Mouse (Mus musculus): ENCODE results near the gene Spata21. TPM values are rescaled to one million over a fixed set of nuclear protein-coding genes. Genes with fewer than 3 reads are reported as not detected.

The Spata21 gene
- under 1 TPM; 0.26 to 0.61 TPM for total RNA-seq (2021)
- long read RNA-seq, experiment 1, result 0 reads
- long read RNA-seq, experiment 2, partial matches to known transcripts, result 0 of 4 reads
- long read RNA-seq, experiment 2, other reads (novel, unspliced or antisense), result 4 of 4 reads

- no peak for TF ChIP-seq CTCF (IDR thresholded peaks at IDR 0.05)
- DNase-seq (ENCODE audit: extremely low spot score in 1 of 2, low spot score in 2 of 2), result no peak
- Histone ChIP-seq H3K4me3 (no peak within 1 kb of the TSS), H3K27ac (no peak within 1 kb of the TSS)
- intact Hi-C loops (cut with DNase I), result no loop called here
Observed at GRCm38 (mm10) chr4:141088033-141088432, at the start of gene Spata21. Spata21 (plus strand) TSS chr4:141088333.

DNA sequence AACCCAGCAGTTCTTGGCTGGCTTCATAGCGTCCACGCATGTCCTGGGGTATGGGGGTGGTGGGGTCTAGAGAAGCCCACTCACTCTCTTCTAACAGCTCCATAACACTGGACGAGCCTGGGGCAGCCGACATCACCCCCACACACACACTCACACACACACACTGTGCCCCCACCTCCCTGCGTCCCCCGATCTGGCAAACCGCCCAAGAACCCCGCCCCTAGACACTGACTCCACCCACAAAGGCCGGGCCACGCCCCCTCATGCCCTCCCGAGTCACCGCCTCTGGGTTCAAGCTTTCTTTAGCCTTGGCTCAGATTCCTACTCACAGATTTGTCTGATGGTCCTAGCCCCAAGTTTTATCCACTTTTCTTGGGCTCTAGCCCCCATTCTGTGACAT lies 47.0 kb upstream of the Spata21 start:
- intact Hi-C loops (cut with DNase I), result no loop called here
- no peak overlapping the region for H3K4me3 ChIP-seq
- no peak for TF ChIP-seq CTCF (IDR thresholded peaks at IDR 0.05)
- no peak overlapping the region for H3K27ac ChIP-seq
- DNase-seq (ENCODE audit: extremely low spot score in 1 of 2, low spot score in 2 of 2), result no peak

- intact Hi-C loops (cut with DNase I), result loop anchor here (2.0 kb wide), 1 partner anchor 20 kb away; no protein-coding TSS in a partner anchor
- Histone ChIP-seq H3K27ac (no peak overlapping the region), H3K4me3 (no peak overlapping the region)
- peak in 1 of 2 experiments; percentile 56 for DNase-seq (ENCODE audit: extremely low spot score in 1 of 2, low spot score in 2 of 2)
- peak; percentile 88 for TF ChIP-seq CTCF (IDR thresholded peaks at IDR 0.05)
Observed at GRCm38 (mm10) chr4:141044816-141045215, 43.3 kb upstream of the Spata21 start.

DNA sequence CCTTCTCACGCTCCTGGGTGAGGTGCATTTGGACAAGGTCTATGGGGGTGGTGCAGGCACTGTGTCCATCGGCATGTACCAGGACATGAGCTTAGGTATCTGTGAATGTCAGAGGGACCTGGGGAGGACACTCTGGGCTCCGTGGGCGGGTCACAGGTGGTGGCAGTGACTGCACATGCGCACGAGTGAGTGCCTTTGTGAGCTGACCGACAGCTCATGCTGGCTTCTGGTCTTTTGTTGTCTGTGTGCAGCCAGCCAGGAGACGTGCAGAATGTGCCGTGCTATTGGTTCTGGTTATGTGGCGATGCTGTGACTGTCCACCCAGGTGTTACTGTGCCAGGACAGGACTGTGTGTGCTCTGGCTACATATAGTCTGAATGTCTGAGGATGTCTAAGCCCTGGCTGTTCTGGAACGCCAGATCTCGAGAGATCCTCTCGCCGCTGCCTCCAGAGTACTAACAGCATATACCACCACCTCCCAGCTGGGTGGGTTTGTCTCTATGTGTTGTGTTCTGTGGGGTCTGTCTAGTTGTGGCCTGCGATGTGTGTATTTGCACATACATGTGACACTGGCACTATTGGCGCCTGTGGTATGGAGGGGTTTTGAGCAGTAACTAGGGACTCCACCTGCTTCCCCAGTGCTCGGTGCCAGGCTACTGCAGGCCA lies 39.2 kb upstream of the Spata21 start:
- Histone ChIP-seq H3K27ac (peak overlapping the region; percentile 32; the same call in 1 of the 2 replicates), H3K4me3 (no peak overlapping the region)
- intact Hi-C loops (cut with DNase I), result no loop called here
- peak in 1 of 2 experiments; percentile 48 for DNase-seq (ENCODE audit: extremely low spot score in 1 of 2, low spot score in 2 of 2)
- TF ChIP-seq CTCF (IDR thresholded peaks at IDR 0.05), result no peak

DNA sequence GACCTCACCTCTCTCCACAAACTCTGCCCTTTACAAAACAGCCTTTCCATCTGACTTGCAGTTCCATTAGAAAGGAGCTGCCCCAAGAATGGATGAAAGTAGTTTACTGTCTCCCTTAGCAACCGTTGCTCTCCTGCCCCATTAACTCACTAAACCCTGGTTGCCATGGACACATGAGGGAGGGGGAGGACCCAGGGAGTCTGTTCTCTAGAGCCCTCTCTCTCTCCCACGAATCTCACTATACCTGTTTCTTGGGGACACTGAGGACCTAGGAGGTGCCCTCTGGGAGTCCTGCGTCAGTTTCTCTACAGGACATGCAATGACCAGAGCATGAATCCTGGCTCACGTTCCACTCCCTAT lies 38.7 kb upstream of the Spata21 start:
- H3K4me3 ChIP-seq, result no peak overlapping the region
- intact Hi-C loops (cut with DNase I), result no loop called here

DNA sequence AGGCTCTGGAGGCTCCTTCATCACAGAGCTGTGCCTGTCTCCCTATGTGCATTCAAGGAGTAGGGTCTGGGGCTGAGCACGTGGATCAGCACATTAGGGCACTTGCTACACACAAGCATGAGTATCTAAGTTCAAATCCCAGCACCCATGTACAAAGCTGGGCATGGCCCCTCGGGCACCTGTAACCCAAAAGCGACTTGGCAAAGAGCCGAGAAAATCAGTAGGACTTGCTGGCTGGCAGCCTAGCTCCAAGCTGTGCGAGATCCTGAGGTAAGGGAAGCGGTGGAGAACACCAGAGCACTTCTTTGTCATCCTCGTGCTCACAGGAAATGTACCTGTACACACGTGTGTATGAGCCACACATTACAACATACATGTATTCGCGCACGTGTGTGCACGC lies 35.7 kb upstream of the Spata21 start:
- Histone ChIP-seq H3K4me3 (no peak overlapping the region; the same call in 1 of the 2 replicates), H3K27ac (no peak overlapping the region)
- TF ChIP-seq CTCF (IDR thresholded peaks at IDR 0.05), result no peak
- intact Hi-C loops (cut with DNase I), result no loop called here
- DNase-seq (ENCODE audit: extremely low spot score in 1 of 2, low spot score in 2 of 2), result no peak

More for the DNA sequence above, 38.7 kb upstream of the Spata21 start:
- peak overlapping the region; percentile 36; the same call in 1 of the 2 replicates for H3K27ac ChIP-seq
- peak in 1 of 2 experiments; percentile 60 for DNase-seq (ENCODE audit: extremely low spot score in 1 of 2, low spot score in 2 of 2)
- no peak for TF ChIP-seq CTCF (IDR thresholded peaks at IDR 0.05)

DNA sequence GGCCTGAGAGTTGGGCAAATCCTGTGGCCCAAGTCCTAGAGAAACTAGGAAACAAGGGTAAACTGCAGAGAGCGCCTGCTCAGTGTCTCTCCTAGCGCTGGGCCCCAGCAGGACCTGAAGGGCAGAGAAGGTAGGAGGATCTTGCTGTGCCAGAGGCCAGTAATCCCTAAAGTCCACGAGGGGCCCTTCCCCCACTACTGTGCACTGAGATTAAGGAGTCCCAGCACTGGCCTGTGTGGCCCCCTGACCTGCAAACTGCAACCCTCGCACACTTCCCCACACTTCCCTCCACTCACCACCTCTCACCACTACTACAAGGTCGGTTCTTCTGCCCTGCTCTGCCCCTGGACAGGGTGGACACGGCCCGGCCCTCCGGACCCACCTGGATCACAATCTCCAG lies 35.0 kb upstream of the Spata21 start:
- DNase-seq (ENCODE audit: extremely low spot score in 1 of 2, low spot score in 2 of 2), result no peak
- intact Hi-C loops (cut with DNase I), result no loop called here
- no peak for TF ChIP-seq CTCF (IDR thresholded peaks at IDR 0.05)
- Histone ChIP-seq H3K27ac (peak overlapping the region; percentile 91), H3K4me3 (peak overlapping the region; percentile 41)

GRCm38 (mm10) chr4:141053568-141054161 lies 34.5 kb upstream of the Spata21 start:
- H3K27ac ChIP-seq, result peak overlapping the region; percentile 91
- TF ChIP-seq CTCF (IDR thresholded peaks at IDR 0.05), result no peak
- DNase-seq (ENCODE audit: extremely low spot score in 1 of 2, low spot score in 2 of 2), result peak; percentile 72 to 77
- H3K4me3 ChIP-seq, result peak overlapping the region; percentile 41
- intact Hi-C loops (cut with DNase I), result no loop called here

DNA sequence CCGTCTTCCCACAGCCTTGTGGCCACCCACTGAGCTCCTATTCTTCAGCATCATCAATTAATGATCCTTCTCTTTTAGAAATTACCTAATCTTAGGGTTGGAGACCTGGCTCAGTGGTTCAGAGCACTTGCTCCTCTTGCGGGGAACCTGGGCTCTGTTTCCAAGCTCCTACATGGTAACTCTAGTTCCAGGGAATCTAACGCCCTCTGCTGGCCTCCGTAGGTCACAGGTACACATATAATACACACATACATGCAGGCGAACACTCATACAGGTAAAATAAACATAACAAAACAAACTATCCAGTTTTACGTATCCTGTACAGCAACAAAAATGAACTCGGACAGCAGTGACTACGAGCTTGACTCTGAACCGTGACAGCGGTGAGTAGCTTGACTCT lies 31.2 kb upstream of the Spata21 start:
- no peak overlapping the region for H3K27ac ChIP-seq

DNA sequence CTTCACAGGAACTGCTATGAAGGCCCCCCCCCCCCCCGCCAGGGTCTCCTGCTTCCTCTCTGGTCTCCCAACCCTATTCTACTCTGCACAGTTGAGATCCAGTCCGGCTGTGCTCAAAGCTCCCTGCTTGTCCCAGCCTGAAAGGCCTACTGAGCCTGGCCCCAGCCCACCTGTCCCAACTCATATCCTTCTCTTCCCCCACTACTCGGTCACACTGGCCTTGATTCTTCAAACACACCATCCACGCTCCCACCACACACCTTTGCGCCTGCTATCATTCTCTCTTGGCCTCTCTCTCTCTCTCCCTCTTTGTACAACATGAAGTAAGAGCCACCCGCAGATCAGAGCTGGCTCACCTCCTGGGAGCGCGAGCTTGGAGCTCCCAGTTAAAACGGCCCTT lies 29.3 kb upstream of the Spata21 start:
- Histone ChIP-seq H3K4me3 (no peak overlapping the region), H3K27ac (no peak overlapping the region)
- no peak for DNase-seq (ENCODE audit: extremely low spot score in 1 of 2, low spot score in 2 of 2)
- intact Hi-C loops (cut with DNase I), result no loop called here
- no peak for TF ChIP-seq CTCF (IDR thresholded peaks at IDR 0.05)

More for the DNA sequence above, 31.2 kb upstream of the Spata21 start:
- intact Hi-C loops (cut with DNase I), result no loop called here
- DNase-seq (ENCODE audit: extremely low spot score in 1 of 2, low spot score in 2 of 2), result no peak
- no peak; the same call in 1 of the 2 replicates for TF ChIP-seq CTCF (IDR thresholded peaks at IDR 0.05)
- no peak overlapping the region for H3K4me3 ChIP-seq

- Histone ChIP-seq H3K4me3 (peak overlapping the region; percentile 83), H3K27ac (peak overlapping the region; percentile 90)
- intact Hi-C loops (cut with DNase I), result no loop called here
- TF ChIP-seq CTCF (IDR thresholded peaks at IDR 0.05), result no peak
- no peak for DNase-seq (ENCODE audit: extremely low spot score in 1 of 2, low spot score in 2 of 2)
Observed at GRCm38 (mm10) chr4:141059616-141060425, 28.3 kb upstream of the Spata21 start.
